Mouse (Mus musculus): ENCODE results near the gene Stk19.
A peak's percentile ranks its signal among the peaks of the same experiment; 100 is the strongest.

Stk19 gene

DNA sequence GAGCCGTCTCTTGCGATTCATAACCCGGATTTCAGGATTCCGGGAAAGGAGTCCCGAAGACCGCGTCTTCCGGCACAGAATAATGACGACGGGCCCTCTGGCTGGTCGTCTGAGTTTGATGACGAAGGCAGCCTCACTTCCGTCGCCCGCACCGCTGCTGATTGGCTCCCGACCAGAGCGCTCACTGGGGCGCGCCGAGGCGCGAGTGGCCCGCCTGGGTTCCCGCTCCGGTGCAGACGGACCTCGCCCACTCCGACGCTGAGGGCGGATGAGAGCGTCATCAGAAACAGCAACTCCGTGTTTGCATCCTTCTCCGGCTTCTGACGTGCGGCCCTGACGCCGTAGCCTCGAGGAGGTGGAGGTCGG lies at the start of gene Stk19, which contains the start of gene Dxo:
Stk19 (minus strand) TSS at position 90 of the 366 bp plus-strand sequence.
Dxo (plus strand) TSS at position 164 of the 366 bp plus-strand sequence.
- peak; percentile 96 for DNase-seq (ENCODE audit: inconsistent ontology term)

DNA sequence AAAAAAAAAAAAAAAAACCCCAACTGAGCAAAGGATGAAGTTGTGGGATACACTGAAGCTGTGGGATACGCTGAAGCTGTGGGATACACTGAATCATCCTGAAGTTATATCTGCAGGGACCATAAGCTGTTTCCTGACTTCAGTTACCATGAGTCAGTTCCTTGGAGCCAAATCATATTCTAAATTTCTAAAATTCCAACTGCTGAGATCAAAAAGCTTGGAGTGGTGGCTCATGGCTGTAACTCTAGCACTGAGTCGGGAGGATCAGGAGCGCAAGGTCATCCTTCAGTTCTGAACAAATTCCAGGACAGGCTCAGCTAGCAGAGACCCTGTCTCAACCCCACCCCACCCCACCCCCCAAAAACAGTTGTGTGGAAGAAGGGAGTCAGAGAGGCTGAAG lies 48.9 kb upstream of the Stk19 start:
- peak; percentile 60 for DNase-seq (ENCODE audit: inconsistent ontology term)

GRCm38 (mm10) chr17:34884704-34885103 lies 48.0 kb upstream of the Stk19 start:
- DNase-seq (ENCODE audit: inconsistent ontology term): no peak

GRCm38 (mm10) chr17:34883332-34883731 lies 46.6 kb upstream of the Stk19 start:
- no peak for DNase-seq (ENCODE audit: inconsistent ontology term)

DNA sequence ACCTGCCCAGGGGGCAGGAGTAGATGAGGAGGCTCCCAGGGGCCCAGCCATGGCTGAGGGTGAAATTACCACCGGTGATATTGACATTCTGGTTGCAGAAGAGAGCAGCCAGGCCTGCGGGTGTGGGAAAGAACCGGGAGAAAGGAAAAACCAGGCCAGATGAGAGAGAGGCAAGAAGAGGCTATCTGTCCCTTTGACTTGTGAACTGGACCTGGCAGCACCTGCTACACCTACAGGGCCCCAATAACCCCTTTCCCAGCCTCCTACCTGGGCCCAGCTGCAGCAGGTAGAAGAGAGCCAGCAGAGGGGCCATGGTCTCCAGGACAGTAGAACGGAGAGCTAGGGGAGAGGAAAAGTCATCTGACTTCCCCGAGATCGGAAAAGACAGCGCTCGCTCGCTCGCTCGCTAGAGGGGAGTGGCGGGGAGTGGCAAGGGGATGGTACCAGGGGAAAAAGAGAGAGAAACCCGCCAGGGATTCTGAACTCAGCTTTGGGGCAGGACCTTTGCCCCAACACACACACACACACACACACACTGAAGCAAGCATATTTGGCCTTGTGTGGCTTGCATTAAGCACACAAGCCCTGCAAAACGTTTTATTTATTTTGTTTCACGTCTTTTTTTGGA lies 45.1 kb upstream of the Stk19 start, which contains the start of gene Gm20547:
Gm20547 (minus strand) TSS at position 360 of the 628 bp plus-strand sequence.
- DNase-seq (ENCODE audit: inconsistent ontology term): no peak

DNA sequence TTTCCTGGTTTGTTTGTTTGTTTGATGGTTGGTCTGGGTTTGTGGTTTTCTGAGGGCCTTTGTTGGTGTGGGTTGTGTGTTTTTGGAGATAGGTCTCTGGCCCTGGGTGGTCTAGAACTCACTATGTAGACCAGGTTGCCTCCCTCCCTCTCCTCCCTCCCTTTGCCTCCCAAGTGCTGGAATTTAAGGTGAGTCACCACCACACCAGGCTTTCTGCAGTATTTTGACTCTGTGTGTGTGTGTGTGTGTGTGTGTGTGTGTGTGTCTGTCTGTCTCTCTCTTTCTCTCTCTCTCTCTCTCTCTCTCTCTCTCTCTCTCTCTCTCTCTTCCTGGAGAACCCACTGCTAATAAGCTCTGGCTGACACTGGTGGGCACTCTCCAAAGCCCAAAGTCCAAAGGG lies 44.4 kb upstream of the Stk19 start:
- DNase-seq (ENCODE audit: inconsistent ontology term): no peak

GRCm38 (mm10) chr17:34879336-34879879 lies 42.7 kb upstream of the Stk19 start, which contains the start of gene Zbtb12:
Gene Zbtb12, plus strand, starts transcription at chr17:34879483.
- no peak for DNase-seq (ENCODE audit: inconsistent ontology term)

- DNase-seq (ENCODE audit: inconsistent ontology term): no peak
These were observed 37.6 kb upstream of the Stk19 start for GRCm38 (mm10) chr17:34874321-34874720.

DNA sequence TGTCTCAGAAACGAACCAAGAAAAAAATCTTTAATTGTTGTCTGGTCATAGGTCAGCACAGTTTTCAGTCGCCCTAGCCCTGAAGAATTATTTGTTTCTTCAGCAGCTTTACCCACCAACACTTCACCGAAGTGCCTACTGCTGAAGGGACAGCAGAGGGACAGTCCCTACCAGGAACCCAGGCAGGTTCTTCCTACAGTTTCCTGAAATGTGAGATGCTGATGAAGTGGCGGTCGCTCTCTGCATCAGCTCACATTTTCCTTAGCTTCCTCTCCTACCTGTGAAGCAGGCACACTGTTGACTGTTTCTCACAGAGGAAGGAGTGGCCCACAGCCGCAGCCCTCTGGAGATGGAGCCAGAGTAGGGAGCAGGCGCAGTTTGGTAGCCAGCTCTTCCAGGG lies 29.2 kb upstream of the Stk19 start:
- DNase-seq (ENCODE audit: inconsistent ontology term): no peak

- DNase-seq (ENCODE audit: inconsistent ontology term): no peak
These were observed 25.8 kb upstream of the Stk19 start, which contains the start of gene Cfb for GRCm38 (mm10) chr17:34862416-34863081. Gene Cfb, minus strand, starts transcription at chr17:34862518.

DNA sequence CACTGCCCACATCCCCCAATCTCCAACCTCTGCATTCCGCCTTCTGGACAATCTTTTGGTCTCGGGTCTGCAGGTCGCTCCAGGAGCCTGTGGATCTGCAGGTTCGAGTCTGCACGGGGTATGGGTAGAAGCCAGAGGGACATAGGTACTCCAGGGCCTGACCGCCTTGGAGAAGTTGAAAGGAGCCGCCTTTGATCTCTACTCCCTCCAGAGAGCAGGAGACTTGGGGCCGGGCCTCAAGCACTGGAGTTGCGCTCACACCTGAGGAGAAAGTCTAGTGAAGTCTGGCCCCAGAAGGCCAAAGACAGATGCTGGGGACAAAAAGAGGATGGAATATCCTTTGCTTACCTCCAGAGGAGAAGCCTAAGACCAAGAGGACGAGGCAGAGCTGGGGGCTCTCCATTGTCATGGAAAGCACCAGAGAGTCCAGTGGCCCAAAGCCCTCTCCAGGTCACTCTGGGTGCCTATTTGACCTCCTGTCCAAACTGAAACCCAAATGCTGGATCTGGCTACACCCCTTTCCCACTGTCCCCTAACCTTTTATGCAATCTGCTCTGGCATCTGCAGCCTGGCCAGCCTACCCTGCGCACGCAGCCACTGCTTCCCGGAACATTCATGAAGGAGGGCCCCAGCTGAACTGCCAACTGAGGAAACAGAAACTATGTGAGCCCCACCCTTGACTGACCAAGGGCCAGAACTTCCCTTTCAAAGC lies 25.1 kb upstream of the Stk19 start:
- no peak for DNase-seq (ENCODE audit: inconsistent ontology term)

DNA sequence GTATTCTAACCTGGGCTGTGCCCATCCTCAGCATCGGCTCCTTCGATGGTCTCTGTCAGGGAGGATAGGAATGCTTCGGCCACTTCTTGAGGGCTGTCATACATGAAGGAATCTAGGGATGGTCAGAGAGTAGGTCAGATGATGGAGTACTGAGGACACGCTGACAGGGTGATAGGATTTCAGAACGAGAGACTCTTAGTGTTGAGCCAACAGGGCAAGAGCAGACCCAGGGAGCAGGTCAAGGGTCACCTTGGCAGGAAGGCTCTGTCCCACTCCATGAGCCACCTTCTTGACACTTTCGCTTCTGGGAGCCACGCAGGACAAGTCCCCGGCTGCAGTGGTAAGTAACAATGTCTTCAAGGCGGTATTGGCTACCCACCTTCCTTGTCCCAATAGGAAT lies 23.8 kb upstream of the Stk19 start:
- DNase-seq (ENCODE audit: inconsistent ontology term): no peak

DNA sequence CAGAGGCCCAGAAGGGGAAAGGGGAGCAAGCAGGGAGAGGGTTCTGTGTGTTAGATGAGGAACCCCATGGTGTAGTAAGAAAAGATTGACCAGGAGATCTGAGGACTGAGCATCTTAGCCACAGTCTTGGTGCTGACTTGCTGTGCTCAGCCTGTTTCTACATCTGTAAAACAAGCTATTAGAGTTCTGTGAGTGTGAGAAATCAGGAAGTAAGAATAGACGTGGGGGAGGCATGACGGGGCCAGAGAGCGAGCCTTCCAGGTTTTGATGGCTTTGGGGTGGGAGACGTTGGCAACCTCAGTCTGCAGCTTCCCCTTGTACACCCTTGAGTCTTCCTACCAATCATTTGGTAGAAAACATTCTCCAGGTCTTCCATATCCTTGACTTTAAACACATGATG lies 21.9 kb upstream of the Stk19 start:
- DNase-seq (ENCODE audit: inconsistent ontology term): no peak

DNA sequence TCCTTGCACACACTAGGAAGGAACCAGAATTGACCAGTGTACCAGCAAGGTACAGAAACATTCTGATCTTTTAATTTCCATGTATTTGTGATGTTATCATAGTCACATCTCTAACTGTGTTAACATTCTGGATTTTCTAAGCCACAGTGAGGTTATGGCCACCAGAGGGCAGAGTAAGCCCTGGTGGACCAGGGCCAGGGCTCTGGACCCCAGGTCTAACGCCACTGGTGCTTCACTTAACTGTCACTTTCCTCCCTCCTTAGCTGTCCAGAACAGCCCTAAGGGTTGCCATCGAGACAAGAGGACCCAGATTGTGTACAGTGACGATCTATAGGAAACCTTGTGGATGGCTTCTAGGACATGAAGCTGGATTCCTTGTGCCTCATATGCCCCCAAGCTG lies 19.1 kb upstream of the Stk19 start:
- peak; percentile 19 for DNase-seq (ENCODE audit: inconsistent ontology term)

DNA sequence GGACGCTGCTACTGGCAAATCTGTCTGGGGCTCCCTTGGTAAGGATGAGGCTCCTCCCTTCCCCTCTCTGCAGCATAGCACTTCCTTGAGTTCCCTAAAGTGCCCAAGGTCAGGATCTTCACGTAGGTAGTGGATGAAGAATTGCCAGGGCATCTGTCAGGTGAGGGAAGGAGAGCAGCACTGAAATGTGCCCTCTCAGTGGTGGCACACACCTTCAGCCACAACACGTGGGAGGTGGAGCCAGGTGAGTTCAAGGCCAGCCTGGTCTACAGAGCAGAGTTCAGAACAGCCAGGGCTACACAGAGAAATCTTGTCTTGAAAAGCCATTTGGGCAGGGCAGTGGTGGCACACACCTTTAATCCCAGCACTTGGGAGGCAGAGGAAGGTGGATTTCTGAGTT lies 18.0 kb upstream of the Stk19 start:
- DNase-seq (ENCODE audit: inconsistent ontology term): no peak

GRCm38 (mm10) chr17:34853511-34853910 lies 16.8 kb upstream of the Stk19 start:
- no peak for DNase-seq (ENCODE audit: inconsistent ontology term)

- DNase-seq (ENCODE audit: inconsistent ontology term): peak; percentile 15
These were observed 13.9 kb upstream of the Stk19 start for GRCm38 (mm10) chr17:34850517-34851125.

DNA sequence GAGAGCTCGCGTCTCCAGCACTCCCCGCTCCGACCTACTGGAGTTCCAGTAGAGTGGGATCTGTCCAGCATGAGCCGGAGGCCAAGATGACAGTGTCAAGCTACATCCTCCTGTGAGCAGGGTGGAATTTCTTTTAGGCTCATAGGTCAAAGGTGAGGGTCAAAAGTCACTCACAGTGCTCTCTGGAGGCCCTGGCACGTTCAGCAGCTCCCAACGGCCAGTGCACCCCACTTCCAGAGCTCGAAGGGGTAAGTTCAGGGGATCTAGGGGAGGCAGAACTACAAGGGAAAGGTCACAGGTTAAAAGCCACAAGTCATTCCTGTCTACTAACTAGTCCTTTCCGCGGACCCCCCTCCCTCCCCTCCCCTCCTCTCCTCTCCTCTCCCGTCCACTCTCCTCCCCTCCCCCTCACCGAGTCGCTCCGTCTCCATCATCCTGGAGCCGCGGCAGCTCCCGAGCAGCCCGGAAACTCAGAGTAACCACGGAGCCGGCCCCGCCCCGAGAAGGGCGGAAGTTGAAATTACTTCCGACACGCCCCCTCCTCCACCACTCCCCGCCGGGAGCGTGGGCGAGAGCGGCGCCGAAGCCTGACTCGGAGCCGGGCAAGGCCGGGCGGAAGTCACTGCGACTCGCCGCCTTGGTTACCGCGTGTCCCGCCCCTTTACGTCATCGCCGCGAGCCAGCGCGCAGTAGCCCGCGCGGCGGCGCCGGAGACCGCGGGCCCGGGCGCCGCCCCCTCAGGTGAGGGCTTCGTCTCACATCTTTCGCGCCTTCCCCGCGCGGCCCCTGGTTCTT lies 13.2 kb upstream of the Stk19 start, which contains the start of the genes Skiv2l and Nelfe:
Skiv2l (minus strand) TSS at position 489 of the 795 bp plus-strand sequence.
Nelfe (plus strand) TSS at position 670 of the 795 bp plus-strand sequence.
- DNase-seq (ENCODE audit: inconsistent ontology term): peak; percentile 99

DNA sequence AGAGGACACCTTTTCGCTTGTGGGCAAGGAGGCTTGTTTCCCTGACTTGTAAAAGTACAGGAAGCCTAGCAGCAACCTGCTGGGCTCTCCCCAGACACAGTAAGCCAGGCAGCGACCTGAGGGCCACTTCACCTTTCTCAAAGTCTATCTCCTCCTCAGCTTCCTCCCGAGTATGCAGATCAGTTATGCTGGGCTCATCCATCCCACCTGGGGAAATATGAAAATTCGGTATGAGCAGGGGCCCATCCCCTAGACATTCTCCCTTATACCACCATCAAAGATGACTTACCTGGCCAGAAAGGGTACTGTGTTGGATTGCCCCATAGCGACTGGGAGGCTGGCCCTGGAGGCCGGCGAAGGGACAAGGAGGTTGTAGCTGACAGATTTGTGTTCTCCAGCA lies 10.9 kb upstream of the Stk19 start:
- no peak for DNase-seq (ENCODE audit: inconsistent ontology term)

- DNase-seq (ENCODE audit: inconsistent ontology term): no peak
These were observed 10.4 kb upstream of the Stk19 start for GRCm38 (mm10) chr17:34847192-34847591.

- DNase-seq (ENCODE audit: inconsistent ontology term): no peak
These were observed 8.1 kb upstream of the Stk19 start for GRCm38 (mm10) chr17:34844884-34845283.
